Mouse (Mus musculus) midbrain, embryonic 13.5 days (tissue): ENCODE data around the gene Hspb7. TPM values are rescaled to one million over a fixed set of nuclear protein-coding genes. Genes with fewer than 3 reads are reported as not detected.

Experiments used
- ATAC-seq: fragments of 200-750 bp; cut with Nextera tagmentation; 2 replicates; pipeline ENCODE4 v1.8.0; 2017; ENCODE audit warnings: mild to moderate bottlenecking, moderate TSS enrichment, moderate library complexity
- H3K27ac ChIP-seq: fragments of 300-500 bp; sonication (generic); 2 replicates; pipeline ENCODE4 v1.5.1; 2015; ENCODE audit warnings: inconsistent platforms, mild to moderate bottlenecking, moderate library complexity
- H3K27me3 ChIP-seq: fragments of 300-500 bp; sonication (generic); 2 replicates; pipeline ENCODE4 v1.6.1; 2015; ENCODE audit warnings: mild to moderate bottlenecking, inconsistent platforms
- H3K36me3 ChIP-seq: fragments of 300-500 bp; sonication (generic); 2 replicates; pipeline ENCODE4 v1.6.1; 2015; ENCODE audit warnings: mild to moderate bottlenecking, inconsistent platforms
- H3K4me1 ChIP-seq: fragments of 300-500 bp; sonication (generic); replicated peaks from 2 replicates; pipeline ENCODE4 v1.6.1; 2015; ENCODE audit warnings: inconsistent platforms
- H3K4me2 ChIP-seq: fragments of 300-500 bp; sonication (generic); replicated peaks from 2 replicates; pipeline ENCODE4 v1.6.1; 2015; ENCODE audit warnings: moderate library complexity, mild to moderate bottlenecking, inconsistent platforms
- H3K4me3 ChIP-seq: fragments of 300-500 bp; sonication (generic); replicated peaks from 2 replicates; pipeline ENCODE4 v1.5.1; 2015; ENCODE audit warnings: mild to moderate bottlenecking, inconsistent platforms
- H3K9ac ChIP-seq: fragments of 300-500 bp; sonication (generic); replicated peaks from 2 replicates; pipeline ENCODE4 v1.6.1; 2015; ENCODE audit warnings: mild to moderate bottlenecking, inconsistent platforms
- H3K9me3 ChIP-seq: fragments of 300-500 bp; sonication (generic); 2 replicates; pipeline ENCODE4 v1.6.1; 2016; ENCODE audit warnings: mild to moderate bottlenecking, inconsistent platforms
- WGBS: fragments of 180-500 bp; shearing (Covaris S2); methylation state at CpG from one replicate; pipeline ENCODE4 v1.1.7; 2015; 5-methylcytosine and 5-hydroxymethylcytosine counted together
- polyA plus RNA-seq: library from polyadenylated mRNA; unstranded; fragments of >200 nt; fragmentation: Nextera tagmentation; extraction: Ambion mirVana; gene quantifications from 2 replicates; pipeline ENCODE4 v1.2.1, GENCODE M21; 2015

Hspb7 gene
- polyA plus RNA-seq: not detected in 2 replicates

- H3K9ac ChIP-seq: no peak within 1 kb of the TSS
- H3K4me2 ChIP-seq: no peak within 1 kb of the TSS
- H3K4me3 ChIP-seq: no peak within 1 kb of the TSS
- H3K27me3 ChIP-seq: no peaks in the 10 kb centered on the region
- 57% methylated on average over 9 of the region's 9 CpGs for WGBS
- no peak for ATAC-seq
- no peaks in the 10 kb centered on the region for H3K9me3 ChIP-seq
- no peak within 1 kb of the TSS for H3K27ac ChIP-seq
- H3K4me1 ChIP-seq: peaks cover 5% of the 10 kb centered on the region
- no peaks in the 10 kb centered on the region for H3K36me3 ChIP-seq
Measured at GRCm38 (mm10) chr4:141420192-141420829, at the start of gene Hspb7. Gene Hspb7 (plus strand): TSS chr4:141420779.

- Histone ChIP-seq H3K4me2 (no peak overlapping the region), H3K9ac (no peak overlapping the region), H3K27me3 (peaks cover 11% of the 10 kb centered on the region), H3K9me3 (no peaks in the 10 kb centered on the region), H3K4me1 (peaks cover 12% of the 10 kb centered on the region), H3K36me3 (no peaks in the 10 kb centered on the region), H3K27ac (no peak overlapping the region), H3K4me3 (no peak overlapping the region)
- ATAC-seq: no peak
- 94% methylated on average over 5 of the region's 5 CpGs for WGBS
Measured at GRCm38 (mm10) chr4:141372426-141372825, 48.2 kb upstream of the Hspb7 start.

DNA sequence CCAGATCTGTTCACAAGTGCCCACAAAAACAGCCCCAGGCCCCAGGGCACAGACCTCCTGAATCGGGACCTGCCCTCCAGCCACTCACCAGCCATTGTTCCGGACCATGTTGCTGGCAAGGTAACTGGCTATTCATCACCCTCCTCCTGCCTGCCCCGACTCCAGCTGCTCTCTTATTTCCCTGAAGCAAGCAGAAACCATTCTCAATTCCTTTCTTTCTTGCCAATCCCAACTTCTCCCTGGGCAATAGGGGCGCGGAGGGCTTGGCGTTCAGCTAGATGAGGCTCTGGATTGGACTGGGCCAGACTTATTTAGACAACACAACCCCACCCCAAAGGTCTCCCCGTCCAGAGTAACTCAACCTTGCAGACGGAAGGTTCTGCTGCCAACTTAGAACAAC is 40.9 kb upstream of the Hspb7 start:
- Histone ChIP-seq H3K9me3 (no peaks in the 10 kb centered on the region), H3K4me1 (peaks cover 16% of the 10 kb centered on the region), H3K27ac (no peak overlapping the region), H3K4me3 (no peak overlapping the region), H3K27me3 (peaks cover 50% of the 10 kb centered on the region), H3K36me3 (no peaks in the 10 kb centered on the region), H3K9ac (no peak overlapping the region), H3K4me2 (no peak overlapping the region)
- no peak for ATAC-seq
- 59% methylated on average over 8 of the region's 8 CpGs for WGBS

GRCm38 (mm10) chr4:141382406-141382805 is 38.2 kb upstream of the Hspb7 start:
- peak overlapping the region; percentile 36 for H3K4me3 ChIP-seq
- peaks cover 19% of the 10 kb centered on the region for H3K4me1 ChIP-seq
- ATAC-seq: peak; percentile 61
- H3K9me3 ChIP-seq: no peaks in the 10 kb centered on the region
- H3K9ac ChIP-seq: peak overlapping the region; percentile 57
- no peak overlapping the region for H3K27ac ChIP-seq
- no peaks in the 10 kb centered on the region for H3K36me3 ChIP-seq
- H3K27me3 ChIP-seq: peaks cover 53% of the 10 kb centered on the region
- H3K4me2 ChIP-seq: peak overlapping the region; percentile 59
- under 1% methylated on average over 25 of the region's 25 CpGs for WGBS

DNA sequence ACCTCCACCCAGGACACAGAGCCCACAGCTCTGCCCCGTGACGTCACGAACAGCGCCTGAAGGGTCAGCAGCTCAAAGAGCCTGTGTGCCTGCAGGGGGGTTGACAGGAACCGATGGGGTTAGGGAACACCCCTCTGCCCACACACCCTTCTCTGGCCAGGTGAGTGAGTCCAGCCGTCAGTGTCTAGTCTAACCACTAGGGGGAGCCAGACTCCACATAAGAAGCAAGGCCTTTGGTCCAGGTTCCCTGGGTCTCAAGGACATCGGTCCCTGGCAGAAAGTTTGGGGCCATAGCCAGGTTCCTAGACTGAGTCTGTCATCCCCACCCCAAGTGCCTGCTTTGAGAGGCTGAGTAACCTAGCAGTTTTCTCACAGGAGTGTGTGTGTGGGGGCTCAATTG is 35.3 kb upstream of the Hspb7 start:
- ATAC-seq: no peak; the same call in 1 of the 2 replicates
- no peaks in the 10 kb centered on the region for H3K36me3 ChIP-seq
- H3K4me1 ChIP-seq: peaks cover 19% of the 10 kb centered on the region
- peaks cover 47% of the 10 kb centered on the region for H3K27me3 ChIP-seq
- H3K9me3 ChIP-seq: no peaks in the 10 kb centered on the region
- H3K4me2 ChIP-seq: no peak overlapping the region
- no peak overlapping the region for H3K4me3 ChIP-seq
- WGBS: 0% methylated on average over 5 of the region's 7 CpGs
- H3K9ac ChIP-seq: no peak overlapping the region
- no peak overlapping the region for H3K27ac ChIP-seq

DNA sequence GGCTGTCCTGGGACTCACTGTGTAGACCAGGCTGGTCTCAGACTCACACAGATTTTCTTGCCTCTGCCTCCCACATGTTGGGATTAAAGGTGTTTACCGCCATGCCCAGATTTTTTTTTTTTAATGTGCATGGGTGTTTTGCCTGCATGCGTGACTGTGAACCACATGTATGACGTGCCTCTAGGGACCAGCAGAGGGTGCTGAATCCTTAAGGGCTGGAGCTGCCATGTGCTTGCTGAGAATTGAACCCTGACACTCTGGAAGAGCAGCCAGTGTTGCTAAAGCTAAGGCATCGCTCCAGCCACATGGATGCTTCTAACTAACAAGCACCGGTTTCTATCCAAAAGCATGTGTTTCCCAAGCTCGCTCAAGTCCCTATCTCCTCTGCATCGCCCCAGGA is 34.4 kb upstream of the Hspb7 start:
- no peak overlapping the region for H3K9ac ChIP-seq
- no peaks in the 10 kb centered on the region for H3K36me3 ChIP-seq
- no peak for ATAC-seq
- H3K4me3 ChIP-seq: no peak overlapping the region
- peaks cover 19% of the 10 kb centered on the region for H3K4me1 ChIP-seq
- H3K4me2 ChIP-seq: no peak overlapping the region
- H3K27ac ChIP-seq: no peak overlapping the region
- H3K27me3 ChIP-seq: peaks cover 38% of the 10 kb centered on the region
- no peaks in the 10 kb centered on the region for H3K9me3 ChIP-seq
- 74% methylated on average over 7 of the region's 7 CpGs for WGBS

DNA sequence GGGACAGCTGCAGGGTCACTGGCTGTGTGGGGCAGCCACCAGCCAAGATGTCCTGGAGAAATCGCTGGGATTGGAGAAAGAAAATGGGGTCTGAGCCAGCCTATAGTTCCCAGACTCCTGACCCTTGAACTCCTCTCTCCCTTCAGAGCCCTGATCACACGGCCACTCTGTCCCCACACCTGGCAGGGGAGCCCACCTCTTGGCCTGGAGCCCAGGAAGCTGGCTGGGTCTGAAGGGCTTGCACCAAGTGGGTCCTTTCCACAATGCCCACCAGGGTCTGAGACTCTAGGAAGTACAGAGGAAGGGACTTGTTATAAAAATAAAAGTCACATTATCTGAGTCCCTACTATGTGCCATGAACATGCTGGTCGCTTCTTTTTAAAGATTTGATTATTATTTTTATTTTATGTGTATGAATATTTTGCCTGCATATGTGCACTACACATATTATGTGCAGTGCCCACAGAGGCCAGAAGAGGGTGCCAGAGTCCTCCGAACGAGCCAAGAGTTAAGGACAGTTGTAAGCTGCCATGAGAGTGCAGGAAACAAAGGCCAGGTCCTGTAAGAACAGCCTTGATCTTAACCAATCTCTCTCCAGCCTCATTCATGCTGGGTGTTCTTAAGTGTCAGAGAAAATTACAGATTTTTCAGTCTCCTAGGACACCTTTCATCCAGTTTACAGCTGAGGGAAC is 33.3 kb upstream of the Hspb7 start:
- no peak overlapping the region for H3K4me2 ChIP-seq
- no peaks in the 10 kb centered on the region for H3K9me3 ChIP-seq
- H3K27me3 ChIP-seq: peaks cover 27% of the 10 kb centered on the region
- H3K4me3 ChIP-seq: no peak overlapping the region
- H3K27ac ChIP-seq: no peak overlapping the region
- H3K4me1 ChIP-seq: peaks cover 16% of the 10 kb centered on the region
- no peak overlapping the region for H3K9ac ChIP-seq
- peak; percentile 44; the same call in 1 of the 2 replicates for ATAC-seq
- WGBS: 19% methylated on average over 5 of the region's 5 CpGs
- no peaks in the 10 kb centered on the region for H3K36me3 ChIP-seq

DNA sequence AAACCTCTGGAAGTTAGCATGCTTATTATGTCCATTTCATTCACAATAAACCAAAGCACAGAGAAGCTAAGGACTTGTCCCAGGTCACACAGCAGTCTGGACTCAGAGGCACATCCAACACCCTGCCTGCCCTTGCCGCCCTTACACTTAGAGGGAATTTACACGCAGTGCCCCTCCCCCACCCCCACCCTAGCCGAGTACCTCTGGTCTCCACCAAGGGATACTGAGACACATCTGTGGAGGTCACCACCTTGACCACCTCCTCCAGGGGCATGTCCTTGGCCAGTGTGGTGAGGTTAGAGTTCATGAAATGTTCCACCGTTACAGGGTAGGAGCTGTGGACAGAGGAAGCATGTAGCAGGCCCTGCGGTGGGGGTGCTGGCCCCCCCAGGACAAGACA is 32.6 kb upstream of the Hspb7 start:
- Histone ChIP-seq H3K27me3 (peaks cover 20% of the 10 kb centered on the region), H3K9me3 (no peaks in the 10 kb centered on the region), H3K36me3 (no peaks in the 10 kb centered on the region), H3K4me1 (peaks cover 9% of the 10 kb centered on the region; the same call in 1 of the 2 replicates), H3K4me2 (no peak overlapping the region), H3K9ac (no peak overlapping the region), H3K27ac (no peak overlapping the region; the same call in 1 of the 2 replicates), H3K4me3 (no peak overlapping the region)
- 73% methylated on average over 5 of the region's 5 CpGs for WGBS
- no peak; the same call in 1 of the 2 replicates for ATAC-seq

DNA sequence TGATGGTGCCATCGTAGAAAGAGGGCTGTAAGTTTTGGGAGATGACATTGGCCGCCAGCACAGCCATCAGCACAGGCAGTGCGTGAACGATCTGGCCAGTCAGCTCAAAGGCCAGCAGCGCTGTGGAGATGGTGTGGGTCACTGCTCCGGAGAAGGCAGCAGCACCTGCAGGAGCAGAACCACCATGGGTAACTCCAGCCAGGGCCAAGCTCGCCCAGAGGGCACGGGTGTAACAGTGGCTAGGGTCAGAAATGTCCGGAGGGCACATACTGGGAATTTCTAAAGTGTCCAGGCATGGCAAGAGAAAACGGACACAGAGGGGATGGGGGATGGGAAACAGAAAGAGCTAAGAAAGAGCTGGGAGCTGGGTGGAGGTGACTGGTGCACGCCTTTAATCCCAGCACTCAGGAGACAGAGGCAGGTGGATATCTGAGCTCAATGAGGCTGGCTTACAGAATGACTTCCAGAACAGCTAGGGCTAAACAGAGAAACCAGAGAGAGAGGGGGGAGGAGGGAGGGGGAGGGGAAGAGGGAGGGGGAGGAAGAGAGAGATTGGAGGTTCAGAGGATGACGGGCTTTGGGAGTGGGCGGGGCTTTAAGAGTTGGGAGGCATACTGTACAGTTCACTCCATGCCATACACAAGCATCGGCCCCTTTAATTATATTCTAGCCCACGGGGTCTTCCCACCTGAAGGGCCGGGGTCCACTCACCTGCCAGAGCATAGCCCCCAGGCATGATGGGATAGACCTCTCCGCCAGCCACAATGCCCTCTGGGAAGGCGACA is 31.0 kb upstream of the Hspb7 start:
- peaks cover 7% of the 10 kb centered on the region for H3K27me3 ChIP-seq
- ATAC-seq: no peak
- H3K27ac ChIP-seq: no peak overlapping the region
- H3K4me3 ChIP-seq: no peak overlapping the region
- WGBS: 72% methylated on average over 18 of the region's 18 CpGs
- H3K9me3 ChIP-seq: no peaks in the 10 kb centered on the region
- 0 out of 2 replicates have a peak, but pooled peaks cover 5% of the 10 kb centered on the region for H3K4me1 ChIP-seq
- no peaks in the 10 kb centered on the region for H3K36me3 ChIP-seq
- no peak overlapping the region for H3K4me2 ChIP-seq
- no peak overlapping the region for H3K9ac ChIP-seq

- Histone ChIP-seq H3K4me1 (no peaks in the 10 kb centered on the region), H3K36me3 (no peaks in the 10 kb centered on the region), H3K9ac (no peak overlapping the region), H3K9me3 (no peaks in the 10 kb centered on the region), H3K27ac (no peak overlapping the region), H3K4me2 (no peak overlapping the region), H3K27me3 (peaks cover 3% of the 10 kb centered on the region; the same call in 1 of the 2 replicates), H3K4me3 (no peak overlapping the region)
- ATAC-seq: no peak
- WGBS: 83% methylated on average over 12 of the region's 12 CpGs
Measured at GRCm38 (mm10) chr4:141391293-141391692, 29.3 kb upstream of the Hspb7 start.

DNA sequence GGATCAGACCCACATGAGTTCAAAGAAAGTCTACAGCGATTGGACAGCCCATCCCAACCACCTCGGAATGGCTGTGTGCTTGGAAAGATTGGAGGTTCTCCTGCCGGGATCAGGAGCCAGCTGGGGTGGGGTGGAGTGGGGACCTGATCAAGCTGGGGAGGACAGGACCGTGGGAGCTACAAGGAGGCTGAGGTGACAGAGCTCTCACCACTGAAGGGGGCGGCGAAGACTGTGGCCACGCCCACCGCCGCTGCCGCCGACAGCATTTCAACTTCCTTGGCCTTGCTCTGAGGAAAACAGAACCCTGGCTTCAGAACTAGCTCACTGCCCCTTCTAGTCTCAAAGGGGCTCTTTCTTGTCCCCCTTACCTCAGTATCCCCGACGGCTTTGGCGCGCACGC is 25.8 kb upstream of the Hspb7 start:
- H3K4me3 ChIP-seq: no peak overlapping the region
- 15% methylated on average over 16 of the region's 16 CpGs for WGBS
- no peak for ATAC-seq
- H3K4me1 ChIP-seq: no peaks in the 10 kb centered on the region
- H3K9me3 ChIP-seq: no peaks in the 10 kb centered on the region
- peak overlapping the region; percentile 19; the same call in 1 of the 2 replicates for H3K4me2 ChIP-seq
- H3K27me3 ChIP-seq: peaks cover 13% of the 10 kb centered on the region; the same call in 1 of the 2 replicates
- no peak overlapping the region for H3K27ac ChIP-seq
- no peaks in the 10 kb centered on the region for H3K36me3 ChIP-seq
- H3K9ac ChIP-seq: 0 out of 2 replicates have a peak overlapping the region, but pooled peaks have one; percentile 10

- H3K4me2 ChIP-seq: no peak overlapping the region
- H3K4me3 ChIP-seq: no peak overlapping the region
- H3K27me3 ChIP-seq: peaks cover 13% of the 10 kb centered on the region; the same call in 1 of the 2 replicates
- H3K9me3 ChIP-seq: no peaks in the 10 kb centered on the region
- no peaks in the 10 kb centered on the region for H3K4me1 ChIP-seq
- ATAC-seq: no peak
- no peak overlapping the region for H3K27ac ChIP-seq
- WGBS: 74% methylated on average over 12 of the region's 12 CpGs
- H3K36me3 ChIP-seq: no peaks in the 10 kb centered on the region
- no peak overlapping the region for H3K9ac ChIP-seq
Measured at GRCm38 (mm10) chr4:141397861-141398260, 22.7 kb upstream of the Hspb7 start.
